Mouse (Mus musculus): Measurements from ENCODE around the gene 4930432K21Rik. TPM values are rescaled to one million over a fixed set of nuclear protein-coding genes. Genes with fewer than 3 reads are reported as not detected.

The 4930432K21Rik gene
- total RNA-seq, 2 experiments from 2014 or later, result 2.0 to 2.8 TPM

DNA sequence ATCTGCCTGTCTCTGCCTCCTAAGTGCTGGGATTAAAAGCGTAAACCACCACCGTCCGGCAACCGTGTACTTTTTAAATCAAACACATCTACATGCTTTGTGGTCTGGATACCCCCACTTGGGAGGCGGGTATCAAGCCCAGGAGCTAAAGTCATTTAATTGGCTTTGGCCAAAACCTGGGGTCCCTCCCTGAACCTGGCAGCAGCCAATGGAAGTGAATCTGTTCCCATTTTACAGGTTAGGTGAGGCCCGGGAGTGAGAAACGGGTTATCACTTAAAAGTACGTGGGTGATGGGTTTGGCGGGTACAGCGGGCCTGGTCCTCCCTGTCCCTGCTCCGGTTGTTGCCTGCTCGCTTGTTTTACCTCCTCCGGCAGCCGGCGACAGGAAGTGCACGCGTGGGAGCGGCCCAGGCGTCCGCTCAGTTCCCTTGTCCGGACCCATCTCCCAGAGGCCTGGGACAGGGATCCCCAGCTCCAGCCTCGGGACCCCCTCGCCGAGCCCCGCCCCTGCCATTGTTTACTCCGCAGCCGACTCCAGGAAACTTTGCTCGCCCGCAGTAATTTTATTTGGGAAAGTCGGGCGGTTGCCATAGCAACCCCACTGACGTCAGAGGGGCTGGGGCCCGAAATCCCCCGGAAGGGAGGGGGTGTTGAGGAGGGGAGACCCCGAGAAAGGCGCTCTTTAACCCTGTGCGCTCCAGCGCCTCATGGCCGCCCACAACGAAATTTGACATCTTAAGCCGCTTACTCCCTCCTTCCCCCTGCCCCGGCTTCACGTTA lies 49.5 kb downstream of the 4930432K21Rik start:
- no peak for TF ChIP-seq CTCF (IDR thresholded peaks at IDR 0.05)
- peak overlapping the region; percentile 94 for H3K27ac ChIP-seq
- intact Hi-C loops (cut with DNase I), result no loop called here
- DNase-seq (ENCODE audit: extremely low spot score in 1 of 2, low spot score in 2 of 2), result peak; percentile 73 to 78
- H3K4me3 ChIP-seq, result peak overlapping the region; percentile 49

- H3K27ac ChIP-seq, result peak overlapping the region; percentile 94
- H3K4me3 ChIP-seq, result peak overlapping the region; percentile 49
- intact Hi-C loops (cut with DNase I), result no loop called here
- DNase-seq (ENCODE audit: extremely low spot score in 1 of 2, low spot score in 2 of 2), result peak; percentile 81 to 83
- no peak for TF ChIP-seq CTCF (IDR thresholded peaks at IDR 0.05)
Measured at GRCm38 (mm10) chr8:84197922-84198774, 50.3 kb downstream of the 4930432K21Rik start.

DNA sequence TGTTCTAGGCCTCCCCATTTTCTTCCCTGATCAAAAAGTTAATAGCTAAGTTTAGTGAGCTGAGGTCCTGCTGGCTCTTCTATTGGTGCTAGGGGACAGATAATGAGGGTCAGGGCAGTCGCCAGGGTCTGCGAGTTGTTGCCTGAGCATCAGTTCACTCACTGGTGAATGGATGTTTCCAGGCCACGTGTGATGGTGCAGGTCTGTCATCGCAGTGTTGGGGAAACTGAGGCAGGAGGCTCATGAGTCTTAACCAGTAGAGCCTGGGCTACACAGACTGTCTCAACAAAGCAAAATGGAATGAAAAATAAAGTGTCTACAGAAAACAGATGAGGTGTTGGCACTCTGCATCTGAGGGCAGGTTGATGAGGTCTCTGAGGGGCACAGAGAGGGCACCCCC lies 51.0 kb downstream of the 4930432K21Rik start:
- TF ChIP-seq CTCF (IDR thresholded peaks at IDR 0.05), result no peak

DNA sequence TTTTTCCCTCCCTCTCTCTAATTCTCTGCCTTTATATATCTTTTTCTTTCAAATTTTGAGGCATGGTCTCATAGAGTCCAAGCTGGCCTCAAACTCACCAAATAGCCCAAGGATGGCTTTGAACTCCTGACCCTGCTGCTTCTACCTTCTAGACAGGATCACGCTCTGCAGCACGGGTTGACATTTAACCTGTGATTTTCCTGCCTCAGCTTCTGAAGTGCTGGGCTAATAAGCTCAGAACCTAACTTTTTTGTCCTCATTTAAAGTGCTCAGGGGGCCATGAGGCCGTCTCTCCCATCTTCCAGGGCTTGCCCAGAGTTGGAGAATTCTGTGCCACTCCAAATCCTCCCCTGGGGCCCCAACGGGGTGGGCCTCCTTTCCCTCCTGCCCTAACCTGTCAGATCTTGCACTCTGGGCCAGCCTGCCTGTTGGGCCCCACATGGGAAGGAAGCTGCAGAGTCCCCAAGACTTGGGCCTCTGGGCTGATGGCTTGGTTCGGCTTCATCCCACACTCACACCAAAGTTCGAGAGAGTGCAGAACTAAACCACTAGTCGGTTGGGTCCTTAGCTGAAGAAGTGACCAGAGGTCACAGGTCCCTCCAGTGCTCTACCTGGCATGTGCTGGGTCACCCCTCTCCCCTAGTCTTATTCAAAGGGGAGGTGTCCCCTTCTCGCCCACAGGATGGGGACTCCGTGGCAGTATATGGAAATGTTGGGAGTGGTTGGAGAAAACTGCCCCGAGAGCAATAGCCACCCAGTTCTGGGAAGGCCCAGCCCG lies 51.7 kb downstream of the 4930432K21Rik start:
- Histone ChIP-seq H3K4me3 (no peak overlapping the region), H3K27ac (peak overlapping the region; percentile 99)
- no peak for DNase-seq (ENCODE audit: extremely low spot score in 1 of 2, low spot score in 2 of 2)
- no peak for TF ChIP-seq CTCF (IDR thresholded peaks at IDR 0.05)
- intact Hi-C loops (cut with DNase I), result no loop called here

More for the DNA sequence above, 51.0 kb downstream of the 4930432K21Rik start:
- Histone ChIP-seq H3K27ac (peak overlapping the region; percentile 94), H3K4me3 (no peak overlapping the region)
- DNase-seq (ENCODE audit: extremely low spot score in 1 of 2, low spot score in 2 of 2), result no peak
- intact Hi-C loops (cut with DNase I), result no loop called here

DNA sequence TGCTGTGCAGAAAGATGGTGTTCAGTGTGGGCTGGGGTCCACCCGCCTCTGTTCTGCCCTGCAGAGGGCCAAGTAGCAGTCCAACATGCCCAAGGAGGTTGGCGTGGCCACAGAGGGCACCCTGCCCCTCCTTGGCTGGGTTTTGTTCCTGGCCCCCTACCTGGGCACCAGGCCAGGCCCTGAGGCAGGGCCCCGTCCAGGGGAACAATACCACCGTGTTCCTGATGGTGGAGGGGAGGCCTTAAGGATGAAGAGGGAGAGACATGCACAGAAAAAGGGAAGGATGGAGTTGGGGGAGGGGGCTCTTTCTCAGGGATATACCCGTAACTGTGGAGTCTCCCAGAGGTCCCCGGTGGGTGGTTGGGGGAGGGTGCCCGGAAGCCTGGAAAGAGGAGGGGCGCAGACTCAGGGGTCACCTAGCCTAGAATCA lies 52.3 kb downstream of the 4930432K21Rik start:
- TF ChIP-seq CTCF (IDR thresholded peaks at IDR 0.05), result no peak; the same call in 1 of the 2 replicates
- intact Hi-C loops (cut with DNase I), result no loop called here
- H3K27ac ChIP-seq, result peak overlapping the region; percentile 99
- no peak for DNase-seq (ENCODE audit: extremely low spot score in 1 of 2, low spot score in 2 of 2)
- peak overlapping the region; percentile 54 for H3K4me3 ChIP-seq

GRCm38 (mm10) chr8:84200652-84201544 lies 53.1 kb downstream of the 4930432K21Rik start:
- peak overlapping the region; percentile 99 for H3K27ac ChIP-seq
- no peak for TF ChIP-seq CTCF (IDR thresholded peaks at IDR 0.05)
- DNase-seq (ENCODE audit: extremely low spot score in 1 of 2, low spot score in 2 of 2), result peak in 1 of 2 experiments; percentile 60
- intact Hi-C loops (cut with DNase I), result no loop called here
- H3K4me3 ChIP-seq, result peak overlapping the region; percentile 54

- no peak for DNase-seq (ENCODE audit: extremely low spot score in 1 of 2, low spot score in 2 of 2)
- no peak for TF ChIP-seq CTCF (IDR thresholded peaks at IDR 0.05)
- peak overlapping the region; percentile 54 for H3K4me3 ChIP-seq
- intact Hi-C loops (cut with DNase I), result no loop called here
- peak overlapping the region; percentile 99 for H3K27ac ChIP-seq
Measured at GRCm38 (mm10) chr8:84201545-84202245, 53.9 kb downstream of the 4930432K21Rik start.

- no peak for DNase-seq (ENCODE audit: extremely low spot score in 1 of 2, low spot score in 2 of 2)
- Histone ChIP-seq H3K4me3 (peak overlapping the region; percentile 54), H3K27ac (peak overlapping the region; percentile 99)
- intact Hi-C loops (cut with DNase I), result no loop called here
- TF ChIP-seq CTCF (IDR thresholded peaks at IDR 0.05), result no peak
Measured at GRCm38 (mm10) chr8:84202466-84202865, 54.6 kb downstream of the 4930432K21Rik start.

DNA sequence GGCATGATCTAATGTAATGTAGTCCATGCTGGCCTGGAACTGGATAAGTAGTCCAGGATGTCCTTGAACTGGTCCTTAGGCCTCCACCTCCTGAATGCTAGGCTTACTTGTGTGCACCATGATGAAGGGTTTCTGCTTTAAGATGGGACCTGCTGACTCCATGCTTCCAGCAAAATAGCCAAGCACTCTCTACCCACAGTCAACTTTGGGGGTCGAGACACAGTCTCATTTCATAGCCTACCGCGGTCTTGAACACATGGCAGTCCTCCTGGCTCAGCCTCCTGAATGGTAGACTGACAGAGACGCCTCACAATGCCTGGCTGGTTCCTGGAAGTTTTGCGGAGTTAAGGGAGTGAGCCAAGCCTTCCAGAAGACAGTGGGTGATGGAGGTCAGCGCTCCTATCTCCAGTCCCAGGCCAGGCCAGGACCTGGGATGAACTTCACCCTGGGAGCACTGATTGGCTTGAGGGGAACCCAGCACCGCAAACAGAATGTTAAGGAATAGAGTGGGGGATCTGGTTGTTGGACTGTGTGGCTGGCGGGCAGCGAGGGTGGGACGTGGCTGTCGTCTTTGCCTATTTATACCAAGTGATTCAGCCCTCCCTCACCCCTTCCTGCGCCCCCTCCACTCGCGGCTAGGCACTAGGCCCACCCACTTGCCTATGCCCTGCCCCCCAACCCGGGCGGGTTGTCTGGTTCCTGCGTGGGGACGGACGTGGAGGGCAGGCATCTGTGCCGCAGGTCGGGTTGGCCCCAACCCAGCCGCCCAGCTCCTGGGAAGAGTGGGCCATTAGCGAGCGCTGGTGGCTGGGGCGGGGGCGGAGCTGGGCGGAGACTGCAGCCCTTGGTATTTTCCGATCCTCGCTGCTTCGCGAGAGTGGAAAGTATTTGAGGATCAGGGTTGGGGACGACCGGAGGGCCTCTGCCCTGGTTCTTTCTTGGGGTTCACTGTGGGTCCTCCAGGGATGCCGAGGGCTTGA lies 55.4 kb downstream of the 4930432K21Rik start:
- intact Hi-C loops (cut with DNase I), result no loop called here
- TF ChIP-seq CTCF (IDR thresholded peaks at IDR 0.05), result no peak
- peak overlapping the region; percentile 54 for H3K4me3 ChIP-seq
- DNase-seq (ENCODE audit: extremely low spot score in 1 of 2, low spot score in 2 of 2), result peak; percentile 77 to 85
- H3K27ac ChIP-seq, result peak overlapping the region; percentile 99

Data from left cerebral cortex, adult 2 months (tissue).